Mouse (Mus musculus) heart, postnatal 0 days (tissue): ENCODE measurements around the gene Kctd21. TPM values are rescaled to one million over a fixed set of nuclear protein-coding genes. Genes with fewer than 3 reads are reported as not detected.

ENCODE experiments used
- ATAC-seq: fragments of 200-750 bp; cut with Nextera tagmentation; 2 replicates; pipeline ENCODE4 v1.8.0; 2017; ENCODE audit warnings: low read depth, moderate number of reproducible peaks, moderate library complexity; ENCODE audit not compliant: insufficient read depth
- DNase-seq: peaks from one replicate; pipeline ENCODE4 v3.0.0-alpha.2; 2016; ENCODE audit warnings: low spot score
- H3K27ac ChIP-seq: fragments of 300-500 bp; sonication (generic); 2 replicates; pipeline ENCODE4 v1.5.1; 2014; ENCODE audit warnings: low read depth, mild to moderate bottlenecking
- H3K27me3 ChIP-seq: fragments of 300-500 bp; sonication (generic); 2 replicates; pipeline ENCODE4 v1.6.1; 2014; ENCODE audit warnings: low read length, mixed read lengths; ENCODE audit not compliant: control insufficient read depth, insufficient read depth
- H3K36me3 ChIP-seq: fragments of 300-500 bp; sonication (generic); replicated peaks from 2 replicates; pipeline ENCODE4 v1.6.1; 2014; ENCODE audit warnings: low read length, mixed read lengths; ENCODE audit not compliant: control insufficient read depth, insufficient read depth
- H3K4me1 ChIP-seq: fragments of 300-500 bp; sonication (generic); 2 replicates; pipeline ENCODE4 v1.6.1; 2014; ENCODE audit warnings: antibody characterized with exemption; ENCODE audit not compliant: control insufficient read depth, insufficient read depth
- H3K4me2 ChIP-seq: fragments of 300-500 bp; sonication (generic); 2 replicates; pipeline ENCODE4 v1.6.1; 2014; ENCODE audit warnings: low read depth, mild to moderate bottlenecking, low read length, moderate library complexity
- H3K4me3 ChIP-seq: fragments of 300-500 bp; sonication (generic); 2 replicates; pipeline ENCODE4 v1.5.1; 2014; ENCODE audit warnings: low read depth, low read length
- H3K9ac ChIP-seq: fragments of 300-500 bp; sonication (generic); replicated peaks from 2 replicates; pipeline ENCODE4 v1.6.1; 2014; ENCODE audit warnings: low read depth, low read length, mixed read lengths
- H3K9me3 ChIP-seq: fragments of 300-500 bp; sonication (generic); replicated peaks from 2 replicates; pipeline ENCODE4 v1.6.1; 2016; ENCODE audit warnings: low read length; ENCODE audit not compliant: control insufficient read depth
- CTCF ChIP-seq: IDR thresholded peaks from 2 replicates; pipeline ENCODE4 v1.5.1; 2016; ENCODE audit warnings: antibody characterized with exemption, control low read depth, low read depth
- EP300 ChIP-seq: IDR thresholded peaks from 2 replicates; pipeline ENCODE4 v1.6.1; 2016; ENCODE audit warnings: antibody characterized with exemption, low read depth
- whole genome bisulfite sequencing: fragments of 180-500 bp; shearing (Covaris S2); extraction: QIAGEN DNeasy Blood & Tissue Kit; methylation state at CpG from one replicate; pipeline ENCODE4 v1.1.7; 2014; 5-methylcytosine and 5-hydroxymethylcytosine counted together
- polyA plus RNA-seq: library from polyadenylated mRNA; unstranded; fragments of >200 nt; fragmentation: Nextera tagmentation; extraction: Ambion mirVana; gene quantifications from 2 replicates; pipeline ENCODE4 v1.2.1, GENCODE M21; 2015
- total RNA-seq: library from RNA; depleted of rRNA; stranded (reverse); fragments of >200 nt; gene quantifications from 2 replicates; pipeline ENCODE4 v1.2.3, GENCODE M21; 2014; ENCODE audit warnings: low replicate concordance

The Kctd21 gene
- total and polyA plus RNA-seq, 2 experiments from 2014 or later: 1.9 to 3.4 TPM

DNA sequence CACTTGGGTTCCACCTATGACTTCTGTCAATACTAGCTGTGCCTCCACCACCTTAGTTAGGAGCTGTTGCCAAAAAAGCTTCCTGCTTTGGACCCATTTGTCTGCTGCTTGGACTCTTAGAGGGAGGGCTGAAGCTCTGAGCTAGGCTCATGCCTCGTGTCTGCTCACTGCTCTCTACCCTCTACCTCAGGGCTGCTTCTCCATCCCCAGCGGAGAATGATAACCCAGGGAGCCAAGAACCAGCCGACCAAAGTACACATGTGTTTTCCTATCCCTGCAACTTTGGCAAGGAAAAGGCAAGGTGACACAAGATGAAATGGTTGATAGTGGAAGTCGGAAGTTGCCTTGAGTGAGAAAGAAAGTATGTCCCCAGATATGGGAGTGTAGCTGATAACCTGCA lies 26.9 kb upstream of the Kctd21 start:
- Histone ChIP-seq H3K27ac (no peak overlapping the region), H3K36me3 (peaks cover 94% of the 10 kb centered on the region), H3K9ac (no peak overlapping the region), H3K27me3 (no peaks in the 10 kb centered on the region), H3K4me3 (no peak overlapping the region), H3K4me1 (no peaks in the 10 kb centered on the region), H3K4me2 (no peak overlapping the region), H3K9me3 (no peaks in the 10 kb centered on the region)
- ATAC-seq (no peak), DNase-seq (no peak)
- no peak for TF ChIP-seq EP300
- TF ChIP-seq CTCF: no peak
- 71% methylated on average over 4 of the region's 4 CpGs for WGBS

DNA sequence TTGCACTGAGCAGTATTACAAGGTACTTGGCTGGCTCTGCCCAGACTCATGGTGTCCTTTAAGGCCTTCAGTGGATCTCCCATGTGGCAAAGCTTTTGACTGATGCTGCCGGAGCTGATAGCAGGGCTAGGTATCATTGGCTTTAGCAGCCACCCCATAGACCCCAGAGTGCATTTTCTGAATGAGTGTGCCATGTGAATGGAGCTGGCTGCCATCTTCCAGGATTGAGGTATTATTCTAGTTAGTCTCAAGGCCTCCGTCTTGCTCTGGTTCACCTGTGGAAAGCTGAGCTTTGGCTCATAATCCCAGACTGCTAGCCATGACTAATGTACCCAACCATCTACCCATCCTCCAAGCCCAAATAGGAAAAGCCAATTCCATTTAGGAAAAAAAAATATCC lies 25.3 kb upstream of the Kctd21 start:
- 88% methylated on average over 2 of the region's 2 CpGs for WGBS
- H3K27me3 ChIP-seq: no peaks in the 10 kb centered on the region
- H3K36me3 ChIP-seq: peaks cover 86% of the 10 kb centered on the region
- H3K9me3 ChIP-seq: no peaks in the 10 kb centered on the region
- no peak overlapping the region for H3K4me3 ChIP-seq
- no peak overlapping the region for H3K4me2 ChIP-seq
- no peak for ATAC-seq
- H3K4me1 ChIP-seq: no peaks in the 10 kb centered on the region
- TF ChIP-seq EP300: no peak
- no peak for TF ChIP-seq CTCF
- no peak overlapping the region for H3K27ac ChIP-seq
- DNase-seq: no peak
- no peak overlapping the region for H3K9ac ChIP-seq

- DNase-seq (no peak), ATAC-seq (no peak)
- TF ChIP-seq CTCF (no peak), EP300 (no peak)
- H3K36me3 ChIP-seq: peaks cover 82% of the 10 kb centered on the region
- no peak overlapping the region for H3K9ac ChIP-seq
- WGBS: 83% methylated on average over 1 of the region's 1 CpGs
- H3K9me3 ChIP-seq: no peaks in the 10 kb centered on the region
- H3K4me3 ChIP-seq: no peak overlapping the region
- no peaks in the 10 kb centered on the region for H3K4me1 ChIP-seq
- H3K27ac ChIP-seq: no peak overlapping the region
- no peak overlapping the region for H3K4me2 ChIP-seq
- no peaks in the 10 kb centered on the region for H3K27me3 ChIP-seq
Observed at GRCm38 (mm10) chr7:97307546-97307945, 24.6 kb upstream of the Kctd21 start.

DNA sequence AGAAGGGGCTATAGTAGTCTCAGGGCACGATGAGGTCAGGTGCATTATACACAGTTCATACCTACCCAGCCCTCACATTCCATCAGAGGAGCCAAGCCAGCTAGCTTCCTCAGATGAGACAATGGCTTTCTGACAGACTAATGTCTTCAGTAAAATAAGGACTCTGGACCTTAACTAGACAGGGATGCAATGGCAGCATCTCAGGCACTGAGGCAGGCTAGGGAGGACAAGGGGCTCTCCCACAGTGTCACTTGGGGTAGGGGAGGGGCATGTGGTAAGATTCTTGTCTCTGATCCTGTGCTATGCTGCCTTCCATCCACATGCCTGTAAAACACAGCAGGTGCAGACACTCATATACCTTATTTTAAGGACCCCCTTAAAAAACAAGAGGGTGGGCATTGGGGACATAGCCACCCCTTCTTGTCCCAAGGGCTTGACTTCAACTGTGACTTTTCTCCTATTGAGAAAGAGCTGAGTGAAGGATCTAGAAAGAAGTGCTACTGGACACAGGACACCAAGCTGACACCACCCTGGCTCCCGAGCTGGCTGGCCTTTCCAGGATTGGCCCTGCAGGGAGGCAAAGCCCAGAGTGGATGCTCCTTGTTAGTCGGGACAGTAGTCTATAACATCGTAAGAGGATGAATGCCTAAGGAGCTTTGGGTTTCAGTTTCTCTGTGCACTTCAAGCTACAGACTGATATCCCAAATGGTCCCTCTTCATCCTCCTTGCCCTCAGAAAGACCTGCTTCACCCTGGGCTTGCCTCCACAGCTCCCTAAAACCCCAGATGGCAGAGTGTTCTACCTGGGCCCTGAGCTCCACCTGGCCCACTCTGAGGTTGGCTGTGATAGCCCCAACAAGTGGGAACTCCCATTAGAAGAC lies 22.4 kb upstream of the Kctd21 start:
- H3K4me3 ChIP-seq: no peak overlapping the region
- no peak overlapping the region for H3K9ac ChIP-seq
- H3K36me3 ChIP-seq: peaks cover 65% of the 10 kb centered on the region
- H3K27me3 ChIP-seq: no peaks in the 10 kb centered on the region
- H3K27ac ChIP-seq: no peak overlapping the region
- H3K4me1 ChIP-seq: no peaks in the 10 kb centered on the region
- 92% methylated on average over 4 of the region's 4 CpGs for WGBS
- no peak for TF ChIP-seq CTCF
- no peak for TF ChIP-seq EP300
- ATAC-seq (no peak), DNase-seq (no peak)
- no peak overlapping the region for H3K4me2 ChIP-seq
- H3K9me3 ChIP-seq: no peaks in the 10 kb centered on the region

GRCm38 (mm10) chr7:97310341-97310635 lies 21.8 kb upstream of the Kctd21 start:
- ATAC-seq: no peak
- Histone ChIP-seq H3K4me1 (no peaks in the 10 kb centered on the region), H3K36me3 (peaks cover 59% of the 10 kb centered on the region), H3K4me2 (no peak overlapping the region), H3K9me3 (no peaks in the 10 kb centered on the region), H3K9ac (no peak overlapping the region), H3K27ac (no peak overlapping the region), H3K27me3 (no peaks in the 10 kb centered on the region), H3K4me3 (no peak overlapping the region)
- 87% methylated on average over 3 of the region's 3 CpGs for WGBS
- TF ChIP-seq CTCF (no peak), EP300 (no peak)
- DNase-seq: no peak

DNA sequence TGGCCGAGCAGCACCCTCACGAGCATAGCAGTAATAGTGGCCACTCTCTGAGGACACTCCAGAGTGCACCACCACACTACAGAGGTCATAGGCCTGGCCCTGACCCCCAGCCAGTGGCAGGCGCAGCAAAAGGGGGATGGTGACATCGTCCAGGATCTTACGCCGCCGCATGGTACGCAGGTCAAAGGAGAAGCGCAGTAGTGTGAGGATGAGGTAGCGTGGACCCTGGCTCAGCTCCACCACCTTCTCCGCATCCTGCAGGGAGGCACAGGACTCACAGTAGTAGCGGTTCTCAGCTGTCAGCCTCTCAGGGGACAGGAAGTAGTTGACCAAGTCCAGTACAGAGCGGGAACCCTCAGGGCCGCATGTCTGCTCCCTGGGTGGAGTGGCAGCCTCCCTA lies 20.5 kb upstream of the Kctd21 start:
- Histone ChIP-seq H3K4me2 (no peak overlapping the region), H3K36me3 (peaks cover 46% of the 10 kb centered on the region), H3K27me3 (no peaks in the 10 kb centered on the region), H3K27ac (no peak overlapping the region), H3K9me3 (no peaks in the 10 kb centered on the region), H3K9ac (no peak overlapping the region), H3K4me1 (no peaks in the 10 kb centered on the region), H3K4me3 (no peak overlapping the region)
- ATAC-seq (no peak), DNase-seq (no peak)
- 88% methylated on average over 14 of the region's 14 CpGs for WGBS
- no peak for TF ChIP-seq CTCF
- TF ChIP-seq EP300: no peak
